Mouse (Mus musculus) limb, embryonic 11.5 days (tissue): ENCODE results near the gene Epb41l2. TPM values are rescaled to one million over a fixed set of nuclear protein-coding genes. Genes with fewer than 3 reads are reported as not detected.

Source experiments
- ATAC-seq: fragments of 200-750 bp; cut with Nextera tagmentation; 2 replicates; pipeline ENCODE4 v1.8.0; 2017; ENCODE audit warnings: low read depth; ENCODE audit not compliant: insufficient number of reproducible peaks, low FRiP score, low TSS enrichment
- DNase-seq: peaks from one replicate; pipeline ENCODE4 v3.0.0-alpha.2; 2015; ENCODE audit warnings: low spot score
- H3K27ac ChIP-seq: fragments of 300-500 bp; sonication (generic); replicated peaks from 2 replicates; pipeline ENCODE4 v1.5.1; 2014; ENCODE audit warnings: low read depth, mild to moderate bottlenecking, low read length
- H3K27me3 ChIP-seq: fragments of 300-500 bp; sonication (generic); 2 replicates; pipeline ENCODE4 v1.6.1; 2014; ENCODE audit warnings: mild to moderate bottlenecking, low read length, mixed read lengths; ENCODE audit not compliant: control insufficient read depth, insufficient read depth
- H3K36me3 ChIP-seq: fragments of 300-500 bp; sonication (generic); 2 replicates; pipeline ENCODE4 v1.6.1; 2014; ENCODE audit warnings: mild to moderate bottlenecking, low read length, moderate library complexity, mixed read lengths; ENCODE audit not compliant: control insufficient read depth, insufficient read depth
- H3K4me1 ChIP-seq: fragments of 300-500 bp; sonication (generic); 2 replicates; pipeline ENCODE4 v1.6.1; 2014; ENCODE audit warnings: low read length, mixed read lengths; ENCODE audit not compliant: control insufficient read depth, insufficient read depth
- H3K4me2 ChIP-seq: fragments of 300-500 bp; sonication (generic); 2 replicates; pipeline ENCODE4 v1.6.1; 2014; ENCODE audit warnings: low read depth, mild to moderate bottlenecking, moderate library complexity; ENCODE audit not compliant: severe bottlenecking
- H3K4me3 ChIP-seq: fragments of 300-500 bp; sonication (generic); 2 replicates; pipeline ENCODE4 v1.5.1; 2014; ENCODE audit warnings: low read depth, low read length
- H3K9ac ChIP-seq: fragments of 300-500 bp; sonication (generic); 2 replicates; pipeline ENCODE4 v1.6.1; 2014; ENCODE audit warnings: mild to moderate bottlenecking, low read length
- H3K9me3 ChIP-seq: fragments of 300-500 bp; sonication (generic); 2 replicates; pipeline ENCODE4 v1.6.1; 2016; ENCODE audit warnings: low read length; ENCODE audit not compliant: control insufficient read depth
- WGBS: fragments of 180-500 bp; shearing (Covaris S2); extraction: QIAGEN DNeasy Blood & Tissue Kit; methylation state at CpG from one replicate; pipeline ENCODE4 v1.1.7; 2014; 5-methylcytosine and 5-hydroxymethylcytosine counted together
- polyA plus RNA-seq: library from polyadenylated mRNA; unstranded; fragments of >200 nt; fragmentation: Nextera tagmentation; extraction: Ambion mirVana; gene quantifications from 2 replicates; pipeline ENCODE4 v1.2.1, GENCODE M21; 2014

Gene Epb41l2
- polyA plus RNA-seq, 1 experiment from 2014 or later: 91.6 TPM

GRCm38 (mm10) chr10:25321198-25321597 is 38.4 kb upstream of the Epb41l2 start:
- no peak overlapping the region for H3K4me3 ChIP-seq
- no peaks in the 10 kb centered on the region for H3K36me3 ChIP-seq
- H3K9ac ChIP-seq: no peak overlapping the region
- H3K9me3 ChIP-seq: no peaks in the 10 kb centered on the region
- no peaks in the 10 kb centered on the region for H3K4me1 ChIP-seq
- no peak overlapping the region for H3K27ac ChIP-seq
- DNase-seq (no peak), ATAC-seq (no peak)
- H3K4me2 ChIP-seq: no peak overlapping the region
- 91% methylated on average over 4 of the region's 4 CpGs for WGBS
- no peaks in the 10 kb centered on the region for H3K27me3 ChIP-seq

DNA sequence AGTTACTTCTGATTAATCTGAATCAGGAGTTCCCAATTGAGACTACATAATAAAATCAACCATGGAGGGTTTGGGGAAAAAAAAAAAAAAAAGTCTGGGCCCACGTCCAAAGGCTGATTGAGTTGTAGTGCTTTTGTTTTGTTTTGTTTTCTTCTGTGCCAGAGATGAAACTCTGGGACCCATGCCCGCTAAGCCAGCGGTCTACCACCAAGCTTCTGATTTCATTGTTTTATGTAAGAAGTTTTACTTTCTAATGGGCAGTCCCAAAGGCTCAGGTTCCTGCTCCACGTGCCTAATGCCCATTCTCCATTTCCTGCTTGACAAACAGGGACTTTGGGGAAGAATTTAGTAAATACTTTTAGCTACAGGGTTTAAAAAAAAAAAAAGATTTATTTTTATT is 33.9 kb upstream of the Epb41l2 start:
- no peaks in the 10 kb centered on the region for H3K9me3 ChIP-seq
- DNase-seq (no peak), ATAC-seq (no peak)
- no peak overlapping the region for H3K27ac ChIP-seq
- no peaks in the 10 kb centered on the region for H3K4me1 ChIP-seq
- H3K4me2 ChIP-seq: no peak overlapping the region
- H3K9ac ChIP-seq: no peak overlapping the region
- 81% methylated on average over 4 of the region's 4 CpGs for WGBS
- no peak overlapping the region for H3K4me3 ChIP-seq
- no peaks in the 10 kb centered on the region for H3K27me3 ChIP-seq
- H3K36me3 ChIP-seq: no peaks in the 10 kb centered on the region

- H3K4me1 ChIP-seq: no peaks in the 10 kb centered on the region
- H3K36me3 ChIP-seq: no peaks in the 10 kb centered on the region
- ATAC-seq (no peak), DNase-seq (no peak)
- H3K9ac ChIP-seq: no peak overlapping the region
- H3K27ac ChIP-seq: no peak overlapping the region
- no peak overlapping the region for H3K4me2 ChIP-seq
- no peaks in the 10 kb centered on the region for H3K27me3 ChIP-seq
- no peaks in the 10 kb centered on the region for H3K9me3 ChIP-seq
- no peak overlapping the region for H3K4me3 ChIP-seq
- WGBS: 81% methylated on average over 6 of the region's 6 CpGs
These were observed 32.1 kb upstream of the Epb41l2 start for GRCm38 (mm10) chr10:25327511-25327910.

GRCm38 (mm10) chr10:25330094-25330493 is 29.5 kb upstream of the Epb41l2 start:
- no peaks in the 10 kb centered on the region for H3K27me3 ChIP-seq
- H3K27ac ChIP-seq: no peak overlapping the region
- 80% methylated on average over 7 of the region's 7 CpGs for WGBS
- no peak overlapping the region for H3K4me2 ChIP-seq
- H3K9ac ChIP-seq: no peak overlapping the region
- no peaks in the 10 kb centered on the region for H3K4me1 ChIP-seq
- H3K4me3 ChIP-seq: no peak overlapping the region
- no peaks in the 10 kb centered on the region for H3K36me3 ChIP-seq
- H3K9me3 ChIP-seq: no peaks in the 10 kb centered on the region
- DNase-seq (no peak), ATAC-seq (no peak)

- Histone ChIP-seq H3K9ac (no peak overlapping the region), H3K4me3 (no peak overlapping the region), H3K9me3 (no peaks in the 10 kb centered on the region), H3K36me3 (no peaks in the 10 kb centered on the region), H3K27me3 (no peaks in the 10 kb centered on the region), H3K27ac (no peak overlapping the region), H3K4me1 (no peaks in the 10 kb centered on the region), H3K4me2 (no peak overlapping the region)
- WGBS: 86% methylated on average over 9 of the region's 9 CpGs
- ATAC-seq (no peak), DNase-seq (no peak)
These were observed 28.1 kb upstream of the Epb41l2 start for GRCm38 (mm10) chr10:25331321-25332049.

DNA sequence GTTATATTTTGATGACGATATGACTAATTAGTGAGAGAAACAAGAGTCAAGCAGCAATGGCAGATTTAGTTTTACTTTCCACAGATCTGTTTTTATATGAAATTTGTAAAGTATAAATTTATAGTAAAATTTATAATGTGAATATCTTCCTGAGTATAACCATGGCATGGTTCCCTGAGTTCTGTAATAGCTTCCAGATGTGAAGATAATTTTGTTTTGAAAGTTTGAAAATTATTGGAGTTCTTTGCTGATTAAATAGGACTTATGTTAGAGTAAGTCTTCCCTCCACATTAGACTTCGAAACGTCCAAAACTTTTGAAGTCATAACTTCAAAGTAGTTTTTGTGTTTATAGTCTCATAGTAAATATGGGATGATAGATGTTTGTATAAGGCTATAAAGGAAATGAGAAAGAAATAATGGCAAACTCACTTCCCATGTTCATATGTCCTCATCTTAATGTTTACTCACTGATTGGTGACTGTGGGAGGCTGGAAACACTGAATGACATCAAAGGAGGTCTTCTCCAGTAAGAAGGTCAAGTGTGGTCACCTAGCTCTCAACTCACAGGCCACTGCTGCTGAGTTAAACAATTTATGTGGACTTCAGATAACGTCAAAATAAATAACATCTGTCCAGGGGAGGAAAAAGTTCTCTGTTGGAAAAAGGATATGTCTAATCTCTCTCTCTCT is 26.1 kb upstream of the Epb41l2 start:
- Histone ChIP-seq H3K4me3 (no peak overlapping the region), H3K36me3 (no peaks in the 10 kb centered on the region), H3K27me3 (no peaks in the 10 kb centered on the region), H3K9ac (no peak overlapping the region), H3K27ac (no peak overlapping the region), H3K4me1 (no peaks in the 10 kb centered on the region), H3K9me3 (no peaks in the 10 kb centered on the region), H3K4me2 (no peak overlapping the region)
- WGBS: 71% methylated on average over 4 of the region's 4 CpGs
- ATAC-seq (no peak), DNase-seq (no peak)

DNA sequence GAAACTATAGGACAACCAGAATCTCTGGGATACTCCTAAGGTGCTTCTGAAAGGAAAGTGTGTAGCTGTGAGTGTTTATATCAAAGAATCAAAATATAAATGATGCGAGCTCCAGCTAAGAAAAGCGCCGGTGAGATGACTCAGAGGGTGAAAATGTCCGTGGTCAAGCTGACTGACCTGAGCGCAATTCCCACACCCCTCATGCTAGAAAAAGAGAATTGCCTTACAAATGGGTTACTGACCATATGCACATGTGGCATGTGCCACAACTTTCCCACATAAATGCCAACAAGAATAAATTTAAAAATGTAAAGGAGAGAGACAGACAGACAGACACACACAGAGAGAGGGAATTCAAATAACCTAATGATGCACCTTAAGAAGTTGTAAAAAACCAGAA is 18.9 kb upstream of the Epb41l2 start:
- Histone ChIP-seq H3K36me3 (no peaks in the 10 kb centered on the region), H3K4me3 (no peak overlapping the region), H3K27ac (no peak overlapping the region), H3K4me2 (no peak overlapping the region), H3K9me3 (no peaks in the 10 kb centered on the region), H3K27me3 (no peaks in the 10 kb centered on the region), H3K4me1 (no peaks in the 10 kb centered on the region), H3K9ac (no peak overlapping the region)
- 92% methylated on average over 5 of the region's 5 CpGs for WGBS
- DNase-seq (no peak), ATAC-seq (no peak)

DNA sequence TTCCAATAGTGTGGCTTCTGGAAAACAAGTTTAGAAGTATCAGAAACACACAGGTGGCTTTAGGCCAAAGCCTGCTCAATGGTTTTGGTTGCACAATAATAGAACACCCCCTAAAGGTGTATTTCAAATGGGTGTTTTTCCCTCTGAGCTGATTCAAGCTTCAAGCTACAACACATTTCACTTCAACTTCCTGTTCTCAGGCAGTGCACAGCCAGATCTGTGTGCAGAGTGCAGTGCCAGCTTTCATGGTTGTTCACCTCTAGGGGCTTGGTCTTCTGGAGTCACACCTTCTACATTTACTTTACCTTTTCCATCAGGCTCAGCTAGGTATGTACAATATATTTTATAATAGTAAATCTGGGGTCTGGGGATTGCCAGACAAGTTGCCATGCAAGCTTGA is 16.8 kb upstream of the Epb41l2 start:
- H3K4me1 ChIP-seq: no peaks in the 10 kb centered on the region
- no peaks in the 10 kb centered on the region for H3K9me3 ChIP-seq
- H3K27me3 ChIP-seq: no peaks in the 10 kb centered on the region
- H3K9ac ChIP-seq: no peak overlapping the region
- H3K4me2 ChIP-seq: no peak overlapping the region
- no peaks in the 10 kb centered on the region for H3K36me3 ChIP-seq
- DNase-seq (no peak), ATAC-seq (no peak)
- H3K27ac ChIP-seq: no peak overlapping the region
- H3K4me3 ChIP-seq: no peak overlapping the region
